10 mouse cellular contexts compared by ENCODE assay signal in the genomic region with DNA sequence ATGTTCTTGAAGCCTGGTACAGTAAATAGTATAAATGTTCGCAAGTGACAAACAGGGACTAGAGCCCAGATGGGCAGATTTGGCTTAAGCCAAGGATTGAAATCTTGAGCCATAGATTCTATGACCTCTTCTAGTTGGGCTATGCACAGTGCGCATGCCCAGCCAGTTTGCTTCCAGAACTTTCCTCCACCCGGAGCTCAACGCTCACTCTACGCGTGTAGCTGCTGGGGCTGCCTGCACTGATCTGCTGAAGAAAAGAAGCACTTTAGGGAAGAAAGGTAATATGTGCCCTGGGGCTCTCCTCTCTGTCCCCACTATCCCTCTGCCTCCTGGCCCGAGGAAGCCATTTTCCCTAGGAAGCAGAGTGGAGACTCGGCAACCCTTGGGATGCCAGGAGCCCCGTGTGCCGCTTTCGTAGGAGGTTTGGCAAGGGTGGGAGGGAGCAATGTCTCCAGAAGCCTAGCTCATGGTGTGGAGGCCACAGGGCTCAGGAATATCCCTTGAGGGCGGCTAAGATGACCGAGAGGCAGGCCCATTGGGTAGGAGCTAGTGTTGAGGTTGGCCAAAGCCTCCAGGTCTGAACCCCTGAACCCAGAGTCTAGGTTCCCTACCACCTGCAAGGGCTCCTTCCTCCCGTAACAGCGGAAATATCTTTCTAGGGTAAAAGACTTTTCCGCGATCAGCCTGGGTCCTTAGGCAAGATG. TPM values are rescaled to one million over a fixed set of nuclear protein-coding genes. Genes with fewer than 3 reads are reported as not detected.
DNase-seq lines count a peak whose midpoint lies in the region; ATAC-seq and TF ChIP-seq lines count a peak whose summit lies in the region.
"Had no signal": no experiment of that assay in that cellular context is flagged by ENCODE, and none has a peak within 500 bp of the region (broad histone marks: within the 10 kb centered on the region; RNA-seq: fewer than 3 reads in every experiment).

A gene (plus strand): TSS at position 193 of the 704 bp plus-strand sequence.

- H3K27ac ChIP-seq in hindbrain, postnatal 0 days, result peak within 1 kb of the TSS; percentile 51
- no peak within 1 kb of the TSS for H3K27ac ChIP-seq in hindbrain, embryonic 13.5 days
- H3K27ac ChIP-seq: liver, embryonic 14.5 days had no signal

- no peaks in the 10 kb centered on the region for H3K36me3 ChIP-seq in hindbrain, postnatal 0 days (ENCODE audit: insufficient read depth, low read length)
- no peaks in the 10 kb centered on the region for H3K36me3 ChIP-seq in hindbrain, embryonic 13.5 days
- H3K36me3 ChIP-seq in E14TG2a.4 (ENCODE audit: insufficient read depth, low read length), result no peaks in the 10 kb centered on the region

- peak within 1 kb of the TSS; percentile 43 for H3K4me2 ChIP-seq in hindbrain, postnatal 0 days (ENCODE audit: low read depth, low read length)
- no peak within 1 kb of the TSS for H3K4me2 ChIP-seq in hindbrain, embryonic 13.5 days

- H3K4me1 ChIP-seq in hindbrain, postnatal 0 days (ENCODE audit: insufficient read depth, low read length), result no peaks in the 10 kb centered on the region
- no peaks in the 10 kb centered on the region for H3K4me1 ChIP-seq in hindbrain, embryonic 13.5 days (replicated peaks)
- peaks cover 16% of the 10 kb centered on the region for H3K4me1 ChIP-seq in E14TG2a.4 (replicated peaks; ENCODE audit: low read depth, low read length)

- no peak for ATAC-seq in hindbrain, postnatal 0 days
- no peak for ATAC-seq in hindbrain, embryonic 13.5 days (ENCODE audit: low FRiP score)
- ATAC-seq in activated CD4-positive, CD25-positive, alpha-beta regulatory T cell, adult 4 months, result no peak

- no peak for TF ChIP-seq CTCF in hindbrain, postnatal 0 days (IDR thresholded peaks at IDR 0.05; ENCODE audit: low read depth)
- no peak for TF ChIP-seq CTCF in E14TG2a.4 (conservative IDR thresholded peaks at IDR 0.05; ENCODE audit: low read length)

- H3K9ac ChIP-seq in hindbrain, postnatal 0 days (replicated peaks; ENCODE audit: low read length), result no peak within 1 kb of the TSS
- no peak within 1 kb of the TSS for H3K9ac ChIP-seq in hindbrain, embryonic 13.5 days
- H3K9ac ChIP-seq: liver, embryonic 14.5 days had no signal

- DNase-seq in hindbrain, postnatal 0 days (ENCODE audit: low spot score), result no peak
- peak; percentile 31 for DNase-seq in gastrocnemius, adult 18-20 months (ENCODE audit: low spot score)
- no peak for DNase-seq in heart, postnatal 4 days
- DNase-seq in c-Kit-positive CD71-positive TER-119-positive erythroid progenitor cells, embryonic 14.5 days (ENCODE audit: low spot score), result no peak
- no peak for DNase-seq in left cerebral cortex, adult 9 months (ENCODE audit: low spot score in 2 of 2)
- DNase-seq: cerebellum, adult 11 months had no signal

- no peaks in the 10 kb centered on the region for H3K27me3 ChIP-seq in hindbrain, postnatal 0 days (ENCODE audit: insufficient read depth, low read length)
- H3K27me3 ChIP-seq in hindbrain, embryonic 13.5 days, result no peaks in the 10 kb centered on the region
- peaks cover 14% of the 10 kb centered on the region for H3K27me3 ChIP-seq in E14TG2a.4 (ENCODE audit: insufficient read depth, low read length)

- no peaks in the 10 kb centered on the region for H3K9me3 ChIP-seq in hindbrain, postnatal 0 days (ENCODE audit: low read length)
- no peaks in the 10 kb centered on the region for H3K9me3 ChIP-seq in hindbrain, embryonic 13.5 days
- peaks cover 2% of the 10 kb centered on the region; the same call in 1 of the 2 replicates for H3K9me3 ChIP-seq in E14TG2a.4 (ENCODE audit: low read length)

- no peak within 1 kb of the TSS for H3K4me3 ChIP-seq in hindbrain, postnatal 0 days (ENCODE audit: low read length)
- no peak within 1 kb of the TSS for H3K4me3 ChIP-seq in hindbrain, embryonic 13.5 days
- H3K4me3 ChIP-seq in E14TG2a.4 (replicated peaks; ENCODE audit: low read length), result peak within 1 kb of the TSS; percentile 20; the same call in 1 of the 2 replicates

- 93% methylated on average over 17 of the region's 17 CpGs for WGBS in hindbrain, postnatal 0 days
- 95% methylated on average over 17 of the region's 17 CpGs for WGBS in hindbrain, embryonic 13.5 days

RNA-seq across cellular contexts. Expression of the gene that starts here (rescaled TPM):
- 1.8 and 4.1 TPM in 2 replicates for total RNA-seq in hindbrain, postnatal 0 days (2014; rRNA removed)
- 8.0 and 10.2 TPM in 2 replicates for polyA plus RNA-seq in hindbrain, postnatal 0 days (2015; fragmentation: Nextera tagmentation; extraction: Ambion mirVana)
- polyA plus RNA-seq in hindbrain, embryonic 13.5 days (2015; fragmentation: Nextera tagmentation; extraction: Ambion mirVana), result 7.6 and 9.5 TPM in 2 replicates
- total RNA-seq in gastrocnemius, adult 18-20 months (2021), result 100 to 1,000 TPM; 378 to 469 TPM
- total RNA-seq in heart, postnatal 4 days (2021), result 100 to 1,000 TPM; 284 to 319 TPM
- 1 to 10 TPM; 7.7 to 9.8 TPM for polyA plus RNA-seq in activated CD4-positive, CD25-positive, alpha-beta regulatory T cell, adult 4 months (2017; shearing (Covaris generic))

Comparison
In these comparisons a context has a peak if more than half of its experiments do, and no peak if none do; other contexts are left out.
1. RNA of the gene that starts here (total RNA-seq): 378 to 469 TPM in gastrocnemius, adult 18-20 months and 284 to 319 TPM in heart, postnatal 4 days; 1.8 to 4.1 TPM in hindbrain, postnatal 0 days; every median in the first group is over 10 times any median in the second.